8 mouse cellular contexts compared by ENCODE assay signal in the genomic region with DNA sequence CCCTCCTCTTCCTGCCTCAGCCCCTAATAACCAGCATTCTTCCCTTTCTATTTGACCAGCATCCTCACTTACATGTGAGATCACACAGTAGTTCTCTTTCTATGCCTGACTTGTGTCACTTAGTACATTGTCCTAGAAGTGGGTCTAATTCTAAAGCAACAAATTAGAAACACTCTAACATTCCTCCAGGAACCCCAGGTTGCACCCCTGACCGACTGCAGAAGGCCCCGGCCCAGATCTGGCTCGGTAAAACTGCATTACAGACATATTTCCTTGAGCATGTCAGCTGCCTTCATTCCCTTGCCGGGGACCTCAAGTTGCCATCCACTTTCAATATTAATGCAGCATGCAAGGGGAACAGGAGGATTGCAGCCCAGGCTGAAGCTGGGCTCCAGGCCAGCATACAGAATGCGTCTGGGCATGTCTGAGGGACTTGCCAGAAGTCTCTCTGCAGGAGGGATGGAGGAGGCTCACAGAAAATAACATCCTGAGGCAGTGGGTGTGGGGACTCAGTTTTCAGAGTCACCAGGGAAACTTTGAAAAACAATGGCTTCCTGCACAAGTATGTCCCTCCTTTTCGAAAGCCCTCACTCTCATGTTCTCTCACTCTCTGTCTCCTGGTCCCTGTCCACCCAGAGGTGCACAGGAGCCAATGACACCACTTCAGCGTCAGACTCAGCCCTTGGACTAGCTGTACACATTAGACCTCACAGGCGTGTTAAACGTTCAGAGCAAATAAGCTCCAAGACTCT. TPM values are rescaled to one million over a fixed set of nuclear protein-coding genes. Genes with fewer than 3 reads are reported as not detected.
A peak's percentile ranks its signal among the peaks of the same experiment; 100 is the strongest.
DNase-seq lines count a peak whose midpoint lies in the region; ATAC-seq and TF ChIP-seq lines count a peak whose summit lies in the region.
"Had no signal": no experiment of that assay in that cellular context is flagged by ENCODE, and none has a peak within 500 bp of the region (broad histone marks: within the 10 kb centered on the region; RNA-seq: fewer than 3 reads in every experiment).

No protein-coding gene starts in this region.

- in situ Hi-C loops in ES-E14 (cut with MboI; ENCODE audit: low sequenced_read_pairs in 2 of 2, unreplicated experiment in 2 of 2): no loop called here

- peak overlapping the region; percentile 20; the same call in 1 of the 2 replicates for H3K4me2 ChIP-seq in heart, embryonic 13.5 days

- 61% methylated on average over 9 of the region's 9 CpGs for WGBS in forebrain, embryonic 10.5 days
- WGBS in heart, embryonic 13.5 days: 25% methylated on average over 9 of the region's 9 CpGs

- H3K27ac ChIP-seq in ES-E14 (ENCODE audit: insufficient read depth, low read depth, low read length, poor library complexity, severe bottlenecking): peak overlapping the region; percentile 96
- H3K27ac ChIP-seq in forebrain, embryonic 10.5 days: peak overlapping the region; percentile 65; the same call in 1 of the 2 replicates
- H3K27ac ChIP-seq in heart, embryonic 13.5 days (replicated peaks): peak overlapping the region; percentile 90

- H3K9ac ChIP-seq in ES-E14 (ENCODE audit: insufficient read depth, low read depth, low read length, poor library complexity, severe bottlenecking): peak overlapping the region; percentile 72
- H3K9ac ChIP-seq in heart, embryonic 13.5 days: peak overlapping the region; percentile 38; the same call in 1 of the 2 replicates

- no peaks in the 10 kb centered on the region for H3K27me3 ChIP-seq in forebrain, embryonic 10.5 days (ENCODE audit: poor library complexity, severe bottlenecking)
- H3K27me3 ChIP-seq in heart, embryonic 13.5 days (replicated peaks): no peaks in the 10 kb centered on the region
- H3K27me3 ChIP-seq: megakaryocyte, embryonic 14.5 days had no signal

- H3K4me3 ChIP-seq in ES-E14 (ENCODE audit: insufficient read depth in 1 of 2, low read depth in 1 of 2, low read length in 2 of 2, poor library complexity in 1 of 2, severe bottlenecking in 1 of 2): no peak overlapping the region
- H3K4me3 ChIP-seq in forebrain, embryonic 10.5 days: no peak overlapping the region
- H3K4me3 ChIP-seq in heart, embryonic 13.5 days: no peak overlapping the region
- H3K4me3 ChIP-seq: megakaryocyte, embryonic 14.5 days had no signal

- H3K36me3 ChIP-seq in ES-E14 (ENCODE audit: control insufficient read depth, insufficient read depth, low read length, poor library complexity, severe bottlenecking): no peaks in the 10 kb centered on the region
- H3K36me3 ChIP-seq in forebrain, embryonic 10.5 days (replicated peaks): no peaks in the 10 kb centered on the region
- no peaks in the 10 kb centered on the region for H3K36me3 ChIP-seq in heart, embryonic 13.5 days

- H3K4me1 ChIP-seq in ES-E14 (ENCODE audit: control insufficient read depth in 2 of 2, insufficient read depth in 2 of 2, low read length in 2 of 2, poor library complexity in 1 of 2): peaks cover 7 to 14% of the 10 kb centered on the region in 2 experiments
- peaks cover 8% of the 10 kb centered on the region for H3K4me1 ChIP-seq in forebrain, embryonic 10.5 days
- peaks cover 25% of the 10 kb centered on the region for H3K4me1 ChIP-seq in heart, embryonic 13.5 days

- ATAC-seq in heart, embryonic 13.5 days (ENCODE audit: extremely low read depth, insufficient number of reproducible peaks, low FRiP score, low TSS enrichment): peak; percentile 63; the same call in 1 of the 2 replicates

- peak; percentile 59 for DNase-seq in ES-E14 (ENCODE audit: low read depth, low spot score)
- DNase-seq in adrenal gland, postnatal 36 days: peak; percentile 22 to 41
- DNase-seq in forebrain, embryonic 10.5 days (ENCODE audit: extremely low spot score, low spot score): no peak
- DNase-seq in kidney, postnatal 10 days: peak; percentile 70
- peak; percentile 58 for DNase-seq in lung, postnatal 25 days (ENCODE audit: low spot score)
- peak; percentile 72 for DNase-seq in right cerebral cortex, postnatal 4 days

- no peaks in the 10 kb centered on the region for H3K9me3 ChIP-seq in ES-E14 (ENCODE audit: control insufficient read depth, insufficient read depth, low read depth, low read length)
- no peaks in the 10 kb centered on the region for H3K9me3 ChIP-seq in forebrain, embryonic 10.5 days
- H3K9me3 ChIP-seq in heart, embryonic 13.5 days: 0 out of 2 replicates have a peak, but pooled peaks cover 3% of the 10 kb centered on the region

TF ChIP-seq in ES-E14, 5 proteins besides CTCF, POLR2A, EP300 and RAD21:
- TF ChIP-seq HCFC1 (IDR thresholded peaks at IDR 0.05; ENCODE audit: borderline replicate concordance, insufficient read depth, low read length): no peak
- TF ChIP-seq MAFK (IDR thresholded peaks at IDR 0.05; ENCODE audit: insufficient read depth, low read depth, low read length): no peak
- TF ChIP-seq ZNF384 (IDR thresholded peaks at IDR 0.05; ENCODE audit: low read depth, low read length): no peak
- no peak for TF ChIP-seq ZC3H11A (IDR thresholded peaks at IDR 0.05; ENCODE audit: borderline replicate concordance, low read depth, low read length)
TF ChIP-seq in ES-E14: peak in this region for 0.

RNA-seq across cellular contexts. Expression of a gene that starts 9.0 kb away (rescaled TPM):
- not detected in 2 replicates for total RNA-seq in ES-E14 (2012; rRNA removed)
- not detected for total RNA-seq in adrenal gland, postnatal 36 days (2021)
- polyA plus RNA-seq in forebrain, embryonic 10.5 days (2016; fragmentation: Nextera tagmentation; extraction: Ambion mirVana): not detected in 2 replicates
- polyA plus RNA-seq in heart, embryonic 13.5 days (2015; fragmentation: Nextera tagmentation; extraction: Ambion mirVana): not detected in 2 replicates

RNA-seq across cellular contexts. Expression of a gene that starts 15.3 kb away (rescaled TPM):
- 52.8 and 60.6 TPM in 2 replicates for total RNA-seq in ES-E14 (2012; rRNA removed)
- 10 to 100 TPM; 54.0 to 62.2 TPM for total RNA-seq in adrenal gland, postnatal 36 days (2021)
- polyA plus RNA-seq in forebrain, embryonic 10.5 days (2016; fragmentation: Nextera tagmentation; extraction: Ambion mirVana): 46.4 and 47.5 TPM in 2 replicates
- polyA plus RNA-seq in heart, embryonic 13.5 days (2015; fragmentation: Nextera tagmentation; extraction: Ambion mirVana): 30.5 and 31.0 TPM in 2 replicates
